Mouse (Mus musculus) limb, embryonic 15.5 days (tissue): Measurements from ENCODE around the gene Foxred2. TPM values are rescaled to one million over a fixed set of nuclear protein-coding genes. Genes with fewer than 3 reads are reported as not detected.

Experiments used
- ATAC-seq: fragments of 200-750 bp; cut with Nextera tagmentation; 2 replicates; pipeline ENCODE4 v1.8.0; 2017; ENCODE audit warnings: low read depth, moderate TSS enrichment; ENCODE audit not compliant: insufficient number of reproducible peaks, low FRiP score, low TSS enrichment
- H3K27ac ChIP-seq: fragments of 300-500 bp; sonication (generic); 2 replicates; pipeline ENCODE4 v1.5.1; 2015; ENCODE audit warnings: moderate library complexity, mild to moderate bottlenecking, inconsistent platforms
- H3K27me3 ChIP-seq: fragments of 300-500 bp; sonication (generic); 2 replicates; pipeline ENCODE4 v1.6.1; 2015; ENCODE audit warnings: inconsistent platforms
- H3K36me3 ChIP-seq: fragments of 300-500 bp; sonication (generic); 2 replicates; pipeline ENCODE4 v1.6.1; 2015; ENCODE audit warnings: inconsistent platforms
- H3K4me1 ChIP-seq: fragments of 300-500 bp; sonication (generic); 2 replicates; pipeline ENCODE4 v1.6.1; 2015; ENCODE audit warnings: inconsistent platforms
- H3K4me2 ChIP-seq: fragments of 300-500 bp; sonication (generic); 2 replicates; pipeline ENCODE4 v1.6.1; 2015; ENCODE audit warnings: mild to moderate bottlenecking, inconsistent platforms
- H3K4me3 ChIP-seq: fragments of 300-500 bp; sonication (generic); 2 replicates; pipeline ENCODE4 v1.5.1; 2015; ENCODE audit warnings: mild to moderate bottlenecking, inconsistent platforms
- H3K9ac ChIP-seq: fragments of 300-500 bp; sonication (generic); 2 replicates; pipeline ENCODE4 v1.6.1; 2015; ENCODE audit warnings: inconsistent platforms
- H3K9me3 ChIP-seq: fragments of 300-500 bp; sonication (generic); 2 replicates; pipeline ENCODE4 v1.6.1; 2016; ENCODE audit warnings: inconsistent platforms
- WGBS: fragments of 180-500 bp; shearing (Covaris S2); methylation state at CpG from one replicate; pipeline ENCODE4 v1.1.7; 2015; 5-methylcytosine and 5-hydroxymethylcytosine counted together
- polyA plus RNA-seq: library from polyadenylated mRNA; unstranded; fragments of >200 nt; fragmentation: Nextera tagmentation; extraction: Ambion mirVana; gene quantifications from 2 replicates; pipeline ENCODE4 v1.2.1, GENCODE M21; 2015

Foxred2 gene
- polyA plus RNA-seq, 1 experiment from 2014 or later, result 4.2 TPM

DNA sequence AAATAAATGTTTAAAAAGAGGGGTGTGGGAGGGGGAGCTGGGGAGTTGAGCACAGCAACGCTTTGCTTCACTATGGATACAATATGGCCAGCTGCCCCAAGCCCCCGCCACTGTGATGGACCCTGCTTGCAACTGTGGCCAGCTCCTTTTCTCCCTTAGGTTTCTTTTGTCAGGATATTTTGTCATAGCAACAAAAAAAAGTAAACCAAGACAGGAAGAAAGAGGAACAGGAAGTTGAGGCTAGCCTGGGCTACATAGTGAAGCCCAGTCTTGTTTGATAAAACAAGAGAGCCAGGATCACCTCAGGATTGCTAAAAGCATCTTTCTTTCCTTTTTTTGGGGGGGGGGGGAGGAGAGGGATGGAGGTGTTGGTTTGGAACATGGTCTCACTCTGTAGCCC is 31.3 kb downstream of the Foxred2 start:
- H3K4me2 ChIP-seq, result no peak overlapping the region

DNA sequence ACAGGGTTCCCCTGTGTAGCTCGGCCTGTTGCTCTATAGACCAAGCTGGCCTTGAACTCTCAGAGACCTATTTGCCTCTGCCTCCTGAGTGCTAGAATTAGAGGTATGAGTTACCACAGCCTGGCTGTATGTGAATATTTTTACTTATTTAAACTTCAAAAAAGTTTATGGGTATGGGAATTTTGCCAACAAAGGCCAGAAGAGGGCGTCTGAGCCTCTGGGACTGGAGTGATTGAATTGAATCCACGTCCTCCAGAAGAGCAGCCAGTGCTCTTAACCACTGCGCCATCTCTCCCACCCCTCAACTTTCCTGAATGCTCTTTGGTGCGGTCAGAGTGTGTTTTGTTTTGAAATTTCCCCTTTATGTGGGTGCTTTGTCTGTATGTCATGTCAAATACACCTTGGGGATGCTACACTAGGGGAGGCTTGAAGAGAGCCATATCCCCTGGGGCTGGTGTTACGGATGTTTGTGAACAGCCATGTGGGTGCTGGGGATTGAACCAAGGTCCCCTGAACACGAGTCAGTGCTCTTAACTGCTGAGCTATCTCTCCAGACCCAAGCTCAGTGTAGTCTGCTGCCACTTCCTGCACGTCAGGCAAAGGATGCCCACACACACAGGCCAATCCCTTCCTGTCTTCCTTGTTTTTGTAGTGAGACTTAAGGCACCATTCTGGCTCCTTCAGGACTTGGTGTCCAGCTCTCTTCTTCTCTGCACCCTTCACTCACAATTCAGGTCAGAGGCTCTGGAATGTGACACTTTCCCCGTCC is 33.1 kb downstream of the Foxred2 start:
- Histone ChIP-seq H3K27me3 (no peaks in the 10 kb centered on the region), H3K9me3 (no peaks in the 10 kb centered on the region), H3K4me3 (no peak overlapping the region), H3K9ac (no peak overlapping the region), H3K36me3 (peaks cover 72% of the 10 kb centered on the region), H3K4me2 (no peak overlapping the region), H3K4me1 (peaks cover 13% of the 10 kb centered on the region), H3K27ac (no peak overlapping the region)
- no peak for ATAC-seq
- 64% methylated on average over 9 of the region's 9 CpGs for WGBS

More for the DNA sequence above, 31.3 kb downstream of the Foxred2 start:
- peaks cover 20% of the 10 kb centered on the region for H3K4me1 ChIP-seq
- H3K27ac ChIP-seq, result no peak overlapping the region
- H3K36me3 ChIP-seq, result peaks cover 57% of the 10 kb centered on the region
- no peak for ATAC-seq
- no peaks in the 10 kb centered on the region for H3K9me3 ChIP-seq
- H3K27me3 ChIP-seq, result no peaks in the 10 kb centered on the region
- no peak overlapping the region for H3K9ac ChIP-seq
- H3K4me3 ChIP-seq, result no peak overlapping the region
- 98% methylated on average over 2 of the region's 2 CpGs for WGBS

DNA sequence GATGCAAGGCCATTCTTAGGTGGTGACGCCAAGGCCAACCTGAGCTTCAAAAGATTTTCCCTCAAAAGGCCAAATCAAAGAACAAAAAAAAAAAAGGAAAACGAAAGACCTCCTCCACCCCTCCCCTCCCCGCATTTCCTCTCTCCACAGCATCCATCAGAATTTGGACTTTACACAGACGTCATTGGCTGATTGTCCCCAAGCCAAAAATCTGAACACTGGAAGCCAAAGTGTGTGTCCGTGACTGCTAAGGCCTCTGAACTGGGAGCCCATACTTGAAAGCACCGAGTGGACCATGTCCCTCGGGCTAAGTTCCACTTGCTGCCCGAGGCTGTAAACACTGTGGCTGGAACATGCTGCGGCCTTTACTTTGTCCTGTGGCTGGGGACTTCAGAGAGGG is 33.8 kb downstream of the Foxred2 start:
- WGBS, result 83% methylated on average over 9 of the region's 9 CpGs
- Histone ChIP-seq H3K4me2 (no peak overlapping the region), H3K27ac (no peak overlapping the region)

GRCm38 (mm10) chr15:77921636-77922035 is 34.9 kb downstream of the Foxred2 start:
- H3K4me2 ChIP-seq, result no peak overlapping the region
- no peak for ATAC-seq
- WGBS, result 93% methylated on average over 6 of the region's 6 CpGs
- no peaks in the 10 kb centered on the region for H3K9me3 ChIP-seq
- peaks cover 70% of the 10 kb centered on the region for H3K36me3 ChIP-seq
- H3K27me3 ChIP-seq, result no peaks in the 10 kb centered on the region
- H3K27ac ChIP-seq, result no peak overlapping the region
- no peak overlapping the region for H3K9ac ChIP-seq
- no peaks in the 10 kb centered on the region for H3K4me1 ChIP-seq
- no peak overlapping the region for H3K4me3 ChIP-seq

More for the DNA sequence above, 33.8 kb downstream of the Foxred2 start:
- no peaks in the 10 kb centered on the region for H3K27me3 ChIP-seq
- peaks cover 8% of the 10 kb centered on the region for H3K4me1 ChIP-seq
- H3K4me3 ChIP-seq, result no peak overlapping the region
- H3K9me3 ChIP-seq, result no peaks in the 10 kb centered on the region
- H3K9ac ChIP-seq, result no peak overlapping the region
- peaks cover 78% of the 10 kb centered on the region for H3K36me3 ChIP-seq
- ATAC-seq, result no peak

GRCm38 (mm10) chr15:77920511-77921462 is 35.7 kb downstream of the Foxred2 start:
- Histone ChIP-seq H3K9me3 (no peaks in the 10 kb centered on the region), H3K36me3 (peaks cover 73% of the 10 kb centered on the region), H3K27me3 (no peaks in the 10 kb centered on the region), H3K9ac (no peak overlapping the region), H3K4me2 (no peak overlapping the region), H3K4me3 (no peak overlapping the region), H3K27ac (no peak overlapping the region), H3K4me1 (no peaks in the 10 kb centered on the region)
- 79% methylated on average over 10 of the region's 10 CpGs for WGBS
- no peak for ATAC-seq

DNA sequence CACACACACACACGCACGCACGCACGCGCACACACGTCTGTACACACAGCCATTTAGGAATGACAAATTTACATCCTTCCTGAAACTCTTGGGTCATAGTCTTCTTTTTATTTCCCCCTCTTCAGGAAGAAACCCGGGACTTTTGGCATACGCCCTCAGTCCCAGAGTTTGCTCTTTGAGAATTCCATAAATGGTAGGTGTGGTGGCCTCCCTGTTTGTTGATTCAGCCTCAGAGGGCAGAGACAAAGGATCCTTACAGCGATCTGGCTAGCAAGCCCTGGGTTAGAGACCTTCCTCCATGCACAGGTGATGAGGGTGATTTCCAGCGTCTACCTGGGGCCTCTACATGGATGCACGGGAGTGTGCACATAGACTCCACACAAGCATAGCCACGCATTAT is 37.1 kb downstream of the Foxred2 start:
- ATAC-seq, result no peak
- no peak overlapping the region for H3K9ac ChIP-seq
- H3K4me2 ChIP-seq, result no peak overlapping the region
- no peak overlapping the region for H3K4me3 ChIP-seq
- H3K9me3 ChIP-seq, result no peaks in the 10 kb centered on the region
- no peaks in the 10 kb centered on the region for H3K27me3 ChIP-seq
- H3K36me3 ChIP-seq, result peaks cover 82% of the 10 kb centered on the region
- no peak overlapping the region for H3K27ac ChIP-seq
- no peaks in the 10 kb centered on the region for H3K4me1 ChIP-seq
- 91% methylated on average over 12 of the region's 12 CpGs for WGBS

GRCm38 (mm10) chr15:77916851-77917544 is 39.5 kb downstream of the Foxred2 start:
- Histone ChIP-seq H3K9ac (no peak overlapping the region), H3K4me1 (no peaks in the 10 kb centered on the region), H3K36me3 (peaks cover 64% of the 10 kb centered on the region), H3K4me2 (no peak overlapping the region), H3K27me3 (no peaks in the 10 kb centered on the region), H3K27ac (no peak overlapping the region), H3K4me3 (no peak overlapping the region), H3K9me3 (no peaks in the 10 kb centered on the region)
- WGBS, result 37% methylated on average over 8 of the region's 8 CpGs
- ATAC-seq, result no peak

GRCm38 (mm10) chr15:77915287-77915686 is 41.2 kb downstream of the Foxred2 start:
- H3K4me3 ChIP-seq, result no peak overlapping the region
- H3K4me1 ChIP-seq, result no peaks in the 10 kb centered on the region
- no peaks in the 10 kb centered on the region for H3K27me3 ChIP-seq
- 91% methylated on average over 4 of the region's 4 CpGs for WGBS
- H3K9ac ChIP-seq, result no peak overlapping the region
- peaks cover 50% of the 10 kb centered on the region for H3K36me3 ChIP-seq
- no peaks in the 10 kb centered on the region for H3K9me3 ChIP-seq
- ATAC-seq, result no peak
- no peak overlapping the region for H3K4me2 ChIP-seq
- H3K27ac ChIP-seq, result no peak overlapping the region

DNA sequence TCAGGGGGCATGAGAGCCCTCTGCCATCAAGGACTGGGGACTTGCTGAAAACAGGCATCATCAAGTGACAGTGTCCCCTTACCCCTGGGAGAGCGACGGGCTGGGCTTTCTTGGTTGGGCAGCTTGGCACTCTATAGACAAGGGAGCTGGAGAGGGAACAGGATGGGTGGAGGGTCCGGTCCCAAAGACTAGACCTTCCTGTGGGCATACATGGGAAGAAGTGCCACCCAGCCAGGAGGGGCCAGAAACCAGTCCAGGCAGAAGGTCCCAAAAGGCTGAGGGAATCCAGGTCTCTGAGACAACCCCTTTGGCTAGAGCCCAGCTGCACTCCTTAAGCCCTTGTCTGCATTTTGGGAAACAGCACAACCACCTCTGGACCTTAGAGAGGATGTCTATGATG is 42.0 kb downstream of the Foxred2 start:
- Histone ChIP-seq H3K9me3 (no peaks in the 10 kb centered on the region), H3K9ac (no peak overlapping the region), H3K4me3 (no peak overlapping the region), H3K27me3 (no peaks in the 10 kb centered on the region), H3K4me2 (no peak overlapping the region), H3K27ac (no peak overlapping the region), H3K4me1 (no peaks in the 10 kb centered on the region), H3K36me3 (peaks cover 44% of the 10 kb centered on the region)
- 91% methylated on average over 3 of the region's 3 CpGs for WGBS
- no peak for ATAC-seq

GRCm38 (mm10) chr15:77913054-77913453 is 43.5 kb downstream of the Foxred2 start:
- no peak overlapping the region for H3K27ac ChIP-seq
- no peaks in the 10 kb centered on the region for H3K4me1 ChIP-seq
- H3K9me3 ChIP-seq, result no peaks in the 10 kb centered on the region
- no peak overlapping the region for H3K4me2 ChIP-seq
- H3K36me3 ChIP-seq, result peaks cover 32% of the 10 kb centered on the region
- no peaks in the 10 kb centered on the region for H3K27me3 ChIP-seq
- 78% methylated on average over 8 of the region's 8 CpGs for WGBS
- ATAC-seq, result no peak
- H3K4me3 ChIP-seq, result no peak overlapping the region
- H3K9ac ChIP-seq, result no peak overlapping the region

DNA sequence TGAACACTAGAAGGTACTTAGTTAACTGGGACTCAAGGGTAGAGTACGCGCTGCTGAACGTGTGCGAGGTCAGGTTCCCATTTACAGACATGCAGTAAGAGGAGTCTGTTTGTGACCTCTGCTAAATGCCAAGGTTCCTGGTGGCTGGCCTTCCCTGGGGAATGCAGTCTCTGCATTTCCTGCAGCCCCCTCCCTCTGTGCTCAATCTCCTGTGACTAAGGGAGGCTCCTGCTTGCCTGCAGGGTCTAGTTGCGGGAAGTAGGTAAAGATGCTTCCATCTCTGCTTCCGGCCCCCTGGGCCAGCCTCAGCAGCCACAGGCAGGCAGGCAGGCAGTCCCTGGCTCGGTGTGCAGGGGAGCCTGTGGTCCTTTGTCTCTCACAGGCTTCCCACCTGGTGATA is 43.9 kb downstream of the Foxred2 start:
- 53% methylated on average over 7 of the region's 7 CpGs for WGBS
- Histone ChIP-seq H3K27me3 (no peaks in the 10 kb centered on the region), H3K27ac (no peak overlapping the region), H3K4me1 (0 out of 2 replicates have a peak, but pooled peaks cover 4% of the 10 kb centered on the region), H3K36me3 (peaks cover 28% of the 10 kb centered on the region), H3K9me3 (no peaks in the 10 kb centered on the region), H3K4me2 (no peak overlapping the region), H3K4me3 (no peak overlapping the region), H3K9ac (no peak overlapping the region)
- no peak for ATAC-seq
